Mouse (Mus musculus): ENCODE measurements around the gene Bms1.

The Bms1 gene

GRCm38 (mm10) chr6:118367502-118367901, 51.8 kb downstream of the Bms1 start:
- DNase-seq (ENCODE audit: low read depth in 2 of 2, low spot score in 2 of 2): no peak

GRCm38 (mm10) chr6:118366196-118366595, 53.1 kb downstream of the Bms1 start:
- no peak for DNase-seq (ENCODE audit: low read depth in 2 of 2, low spot score in 2 of 2)

- DNase-seq (ENCODE audit: low read depth in 2 of 2, low spot score in 2 of 2): no peak
These were observed 53.5 kb downstream of the Bms1 start for GRCm38 (mm10) chr6:118365781-118366180.

GRCm38 (mm10) chr6:118350342-118350741, 68.9 kb downstream of the Bms1 start:
- DNase-seq (ENCODE audit: low read depth in 2 of 2, low spot score in 2 of 2): no peak

- no peak for DNase-seq (ENCODE audit: low read depth in 2 of 2, low spot score in 2 of 2)
These were observed 71.1 kb downstream of the Bms1 start for GRCm38 (mm10) chr6:118348186-118348585.

GRCm38 (mm10) chr6:118347291-118347690, 72.0 kb downstream of the Bms1 start:
- no peak for DNase-seq (ENCODE audit: low read depth in 2 of 2, low spot score in 2 of 2)

GRCm38 (mm10) chr6:118341861-118342485, 77.3 kb downstream of the Bms1 start:
- no peak for DNase-seq (ENCODE audit: low read depth in 2 of 2, low spot score in 2 of 2)

GRCm38 (mm10) chr6:118337660-118338059, 81.6 kb downstream of the Bms1 start:
- DNase-seq (ENCODE audit: low read depth in 2 of 2, low spot score in 2 of 2): no peak

GRCm38 (mm10) chr6:118336541-118337480, 82.5 kb downstream of the Bms1 start:
- DNase-seq (ENCODE audit: low read depth in 2 of 2, low spot score in 2 of 2): no peak

- DNase-seq (ENCODE audit: low read depth in 2 of 2, low spot score in 2 of 2): no peak
These were observed 83.3 kb downstream of the Bms1 start for GRCm38 (mm10) chr6:118335934-118336450.

GRCm38 (mm10) chr6:118333861-118334260, 85.4 kb downstream of the Bms1 start:
- no peak for DNase-seq (ENCODE audit: low read depth in 2 of 2, low spot score in 2 of 2)
